In genomic region chr13:98972090-98972489, GRCm38 (mm10) we compare ENCODE assay signal across 47 mouse cellular contexts. TPM values are rescaled to one million over a fixed set of nuclear protein-coding genes. Genes with fewer than 3 reads are reported as not detected.
"Had no signal": no experiment of that assay in that cellular context is flagged by ENCODE, and none has a peak within 500 bp of the region (broad histone marks: within the 10 kb centered on the region; RNA-seq: fewer than 3 reads in every experiment).

No protein-coding gene starts in this region.

- DNase-seq: left cerebral cortex, postnatal 4 days; liver; liver, embryonic 13.5 days; liver, postnatal 0 days; lung, adult 18-20 months; lung, adult 2 months; lung, postnatal 10 days; lung, postnatal 14 days; lung, postnatal 36 days; lung, postnatal 4 days; midbrain, embryonic 14.5 days had no signal

- H3K9ac ChIP-seq: limb, embryonic 12.5 days; limb, embryonic 13.5 days; limb, embryonic 15.5 days; liver, embryonic 12.5 days; liver, embryonic 13.5 days; liver, embryonic 14.5 days; liver, embryonic 15.5 days; liver, postnatal 0 days; lung, embryonic 14.5 days; lung, embryonic 15.5 days; midbrain, embryonic 12.5 days; midbrain, embryonic 13.5 days; midbrain, embryonic 15.5 days; neural tube, embryonic 12.5 days had no signal

- H3K4me3 ChIP-seq: limb, embryonic 10.5 days; limb, embryonic 12.5 days; limb, embryonic 13.5 days; limb, embryonic 15.5 days; liver, embryonic 12.5 days; liver, embryonic 13.5 days; liver, embryonic 15.5 days; lung, embryonic 15.5 days; megakaryocyte, embryonic 14.5 days; midbrain, embryonic 10.5 days; midbrain, embryonic 12.5 days; midbrain, embryonic 13.5 days; midbrain, embryonic 15.5 days; myocyte; neural tube, embryonic 12.5 days had no signal

- H3K36me3 ChIP-seq: limb, embryonic 10.5 days; limb, embryonic 12.5 days; limb, embryonic 13.5 days; limb, embryonic 15.5 days; liver, embryonic 12.5 days; liver, embryonic 13.5 days; liver, embryonic 15.5 days; lung, embryonic 15.5 days; midbrain, embryonic 10.5 days; midbrain, embryonic 12.5 days; midbrain, embryonic 13.5 days; midbrain, embryonic 15.5 days; neural tube, embryonic 12.5 days had no signal

- H3K27ac ChIP-seq: limb, embryonic 10.5 days; limb, embryonic 12.5 days; limb, embryonic 13.5 days; limb, embryonic 15.5 days; liver, embryonic 12.5 days; liver, embryonic 13.5 days; liver, embryonic 14.5 days; liver, embryonic 15.5 days; lung, embryonic 15.5 days; macrophage; midbrain, embryonic 10.5 days; midbrain, embryonic 12.5 days; midbrain, embryonic 13.5 days; midbrain, embryonic 15.5 days; neural tube, embryonic 12.5 days had no signal

- H3K9me3 ChIP-seq: limb, embryonic 10.5 days; limb, embryonic 12.5 days; limb, embryonic 13.5 days; limb, embryonic 15.5 days; liver, embryonic 12.5 days; liver, embryonic 13.5 days; liver, embryonic 15.5 days; lung, embryonic 15.5 days; midbrain, embryonic 10.5 days; midbrain, embryonic 13.5 days; midbrain, embryonic 15.5 days had no signal

- ATAC-seq: liver, embryonic 12.5 days; liver, postnatal 0 days; midbrain, embryonic 13.5 days; midbrain, embryonic 15.5 days; midbrain, embryonic 16.5 days had no signal

- H3K27me3 ChIP-seq: limb, embryonic 12.5 days; limb, embryonic 13.5 days; limb, embryonic 15.5 days; liver, embryonic 12.5 days; liver, embryonic 13.5 days; liver, embryonic 15.5 days; lung, embryonic 15.5 days; megakaryocyte, embryonic 14.5 days; midbrain, embryonic 12.5 days; midbrain, embryonic 13.5 days; midbrain, embryonic 15.5 days; neural tube, embryonic 12.5 days had no signal

- H3K4me2 ChIP-seq: limb, embryonic 12.5 days; limb, embryonic 13.5 days; limb, embryonic 15.5 days; liver, embryonic 11.5 days; liver, embryonic 12.5 days; liver, embryonic 13.5 days; liver, embryonic 15.5 days; lung, embryonic 14.5 days; lung, embryonic 15.5 days; midbrain, embryonic 11.5 days; midbrain, embryonic 12.5 days; midbrain, embryonic 13.5 days; midbrain, embryonic 15.5 days; neural tube, embryonic 12.5 days had no signal

- H3K4me1 ChIP-seq: limb, embryonic 10.5 days; limb, embryonic 15.5 days; lung, embryonic 15.5 days; midbrain, embryonic 10.5 days; midbrain, embryonic 12.5 days; midbrain, embryonic 13.5 days; midbrain, embryonic 15.5 days; neural tube, embryonic 12.5 days had no signal

RNA-seq across cellular contexts. Expression of gene 1700024P04Rik, which starts 12.3 kb away (rescaled TPM):
- total RNA-seq: left cerebral cortex, postnatal 10 days; left cerebral cortex, postnatal 14 days; left cerebral cortex, postnatal 25 days; left cerebral cortex, postnatal 36 days; left cerebral cortex, postnatal 4 days; liver, adult 2 months; megakaryocyte progenitor cell, adult 5-6 weeks; megakaryocyte, adult 5-6 weeks; megakaryocyte-erythroid progenitor cell, adult 5-6 weeks; midbrain, postnatal 0 days; monocyte, adult 5-6 weeks had no signal
- polyA plus RNA-seq: limb, embryonic 10.5 days; limb, embryonic 11.5 days; limb, embryonic 12.5 days; limb, embryonic 13.5 days; limb, embryonic 14.5 days; limb, embryonic 15.5 days; liver, adult 2 months; liver, embryonic 11.5 days; liver, embryonic 12.5 days; liver, embryonic 13.5 days; liver, embryonic 14.5 days; liver, embryonic 15.5 days; liver, embryonic 16.5 days; liver, postnatal 0 days; lung, adult 2 months; lung, embryonic 14.5 days; lung, embryonic 15.5 days; lung, embryonic 16.5 days; lung, postnatal 0 days; macrophage; midbrain, embryonic 10.5 days; midbrain, embryonic 11.5 days; midbrain, embryonic 12.5 days; midbrain, embryonic 13.5 days; midbrain, embryonic 14.5 days; midbrain, embryonic 15.5 days; midbrain, embryonic 16.5 days; midbrain, postnatal 0 days; myocyte; neural tube, embryonic 11.5 days; neural tube, embryonic 12.5 days had no signal
